Mouse (Mus musculus): Measurements from ENCODE around the gene Cln6. TPM values are rescaled to one million over a fixed set of nuclear protein-coding genes. Genes with fewer than 3 reads are reported as not detected.
A peak's percentile ranks its signal among the peaks of the same experiment; 100 is the strongest.
"Not testable (repeated sequence)": the region's sequence is repeated elsewhere in the genome, so short reads cannot be mapped to it uniquely, and the experiment has no call there.

Gene Cln6
- polyA plus RNA-seq, 1 experiment from 2014 or later, result 10.6 TPM

DNA sequence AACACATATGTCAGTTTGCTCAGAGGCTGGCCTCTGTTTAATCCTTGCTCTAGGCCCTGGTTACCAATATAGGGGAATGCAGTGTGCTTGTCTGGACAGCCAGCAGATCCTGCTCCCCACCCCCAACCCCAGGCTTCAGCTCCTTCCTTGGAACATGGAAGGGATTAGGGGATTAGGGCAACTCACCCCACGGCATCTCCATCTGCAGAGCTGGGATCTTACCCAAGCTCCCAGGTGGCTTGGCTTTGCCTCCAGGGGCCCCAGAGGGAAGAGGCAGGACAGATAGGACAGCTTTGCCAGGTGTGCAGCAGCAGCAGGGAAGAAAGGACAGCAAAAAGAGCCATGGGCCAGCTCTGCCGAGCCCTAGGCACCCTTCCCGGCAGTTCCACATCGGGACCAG lies 22.3 kb downstream of the Cln6 start:
- TF ChIP-seq EP300 (IDR thresholded peaks at IDR 0.05; ENCODE audit: low read depth), result no peak
- H3K9ac ChIP-seq (replicated peaks), result no peak overlapping the region
- no peaks in the 10 kb centered on the region for H3K36me3 ChIP-seq (replicated peaks; ENCODE audit: insufficient read depth, low read length)
- H3K4me3 ChIP-seq (ENCODE audit: low read depth, low read length), result no peak overlapping the region
- ATAC-seq, result no peak
- DNase-seq, result no peak
- H3K4me1 ChIP-seq (ENCODE audit: insufficient read depth), result peaks cover 11% of the 10 kb centered on the region
- no peak overlapping the region for H3K4me2 ChIP-seq (ENCODE audit: low read depth, low read length)
- whole genome bisulfite sequencing (ENCODE audit: insufficient replicate concordance), result 79% methylated on average over 4 of the region's 4 CpGs
- no peak overlapping the region for H3K27ac ChIP-seq (ENCODE audit: low read depth)
- H3K27me3 ChIP-seq (ENCODE audit: insufficient read depth, low read length), result no peaks in the 10 kb centered on the region
- no peaks in the 10 kb centered on the region for H3K9me3 ChIP-seq (ENCODE audit: low read length)

- H3K4me1 ChIP-seq (ENCODE audit: insufficient read depth); H3K27ac ChIP-seq (ENCODE audit: low read depth); H3K36me3 ChIP-seq (replicated peaks; ENCODE audit: insufficient read depth, low read length); DNase-seq; ATAC-seq; H3K27me3 ChIP-seq (ENCODE audit: insufficient read depth, low read length); H3K4me3 ChIP-seq (ENCODE audit: low read depth, low read length); H3K4me2 ChIP-seq (ENCODE audit: low read depth, low read length); H3K9me3 ChIP-seq (ENCODE audit: low read length); H3K9ac ChIP-seq (replicated peaks): not testable (repeated sequence)
- WGBS (ENCODE audit: insufficient replicate concordance), result 74% methylated on average over 4 of the region's 4 CpGs
Measured at GRCm38 (mm10) chr9:62869236-62869635, 30.7 kb downstream of the Cln6 start.

GRCm38 (mm10) chr9:62870728-62871127 lies 32.1 kb downstream of the Cln6 start:
- no peaks in the 10 kb centered on the region for H3K9me3 ChIP-seq (ENCODE audit: low read length)
- H3K27me3 ChIP-seq (ENCODE audit: insufficient read depth, low read length), result no peaks in the 10 kb centered on the region
- DNase-seq (no peak), ATAC-seq (no peak)
- no peak for TF ChIP-seq CTCF (IDR thresholded peaks at IDR 0.05; ENCODE audit: low read depth)
- no peak for TF ChIP-seq EP300 (IDR thresholded peaks at IDR 0.05; ENCODE audit: low read depth)
- H3K4me1 ChIP-seq (ENCODE audit: insufficient read depth), result no peaks in the 10 kb centered on the region
- no peaks in the 10 kb centered on the region; the same call in 1 of the 2 replicates for H3K36me3 ChIP-seq (replicated peaks; ENCODE audit: insufficient read depth, low read length)
- H3K9ac ChIP-seq (replicated peaks), result no peak overlapping the region
- H3K27ac ChIP-seq (ENCODE audit: low read depth), result no peak overlapping the region
- no peak overlapping the region for H3K4me2 ChIP-seq (ENCODE audit: low read depth, low read length)
- H3K4me3 ChIP-seq (ENCODE audit: low read depth, low read length), result no peak overlapping the region

GRCm38 (mm10) chr9:62876966-62877616 lies 38.5 kb downstream of the Cln6 start:
- Histone ChIP-seq H3K9ac (replicated peaks) (no peak overlapping the region), H3K27ac (ENCODE audit: low read depth) (no peak overlapping the region), H3K36me3 (replicated peaks; ENCODE audit: insufficient read depth, low read length) (peaks cover 22% of the 10 kb centered on the region), H3K4me3 (ENCODE audit: low read depth, low read length) (no peak overlapping the region), H3K9me3 (ENCODE audit: low read length) (no peaks in the 10 kb centered on the region), H3K27me3 (ENCODE audit: insufficient read depth, low read length) (no peaks in the 10 kb centered on the region), H3K4me2 (ENCODE audit: low read depth, low read length) (no peak overlapping the region), H3K4me1 (ENCODE audit: insufficient read depth) (no peaks in the 10 kb centered on the region)
- 61% methylated on average over 7 of the region's 7 CpGs for WGBS (ENCODE audit: insufficient replicate concordance)
- no peak for TF ChIP-seq CTCF (IDR thresholded peaks at IDR 0.05; ENCODE audit: low read depth)
- 0 out of 2 replicates have a peak, but pooled peaks have one; percentile 23 for ATAC-seq
- no peak for DNase-seq

DNA sequence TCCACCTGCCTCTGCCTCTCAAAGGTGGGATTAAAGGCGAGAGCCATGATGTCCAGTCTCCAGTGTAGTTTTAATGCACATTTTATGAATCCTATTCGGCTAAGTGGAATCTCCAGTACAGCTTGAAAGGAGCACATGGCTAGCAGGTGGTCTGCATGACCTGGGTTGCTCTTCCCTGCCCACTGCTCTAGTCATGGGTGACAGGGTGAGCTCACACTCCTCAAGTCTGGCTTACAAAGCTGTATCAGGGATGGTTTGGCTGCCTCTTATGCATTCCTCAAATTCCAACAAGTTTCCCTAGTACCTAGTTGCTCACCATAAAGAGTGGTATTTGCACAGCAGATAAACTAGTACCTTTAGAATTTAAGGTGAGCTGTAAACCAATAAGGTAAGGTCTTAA lies 39.2 kb downstream of the Cln6 start:
- no peak overlapping the region for H3K9ac ChIP-seq (replicated peaks)
- H3K36me3 ChIP-seq (replicated peaks; ENCODE audit: insufficient read depth, low read length), result peaks cover 28% of the 10 kb centered on the region
- no peaks in the 10 kb centered on the region for H3K9me3 ChIP-seq (ENCODE audit: low read length)
- no peaks in the 10 kb centered on the region for H3K27me3 ChIP-seq (ENCODE audit: insufficient read depth, low read length)
- H3K4me1 ChIP-seq (ENCODE audit: insufficient read depth), result no peaks in the 10 kb centered on the region
- H3K4me2 ChIP-seq (ENCODE audit: low read depth, low read length), result no peak overlapping the region
- ATAC-seq, result no peak
- DNase-seq, result no peak
- H3K4me3 ChIP-seq (ENCODE audit: low read depth, low read length), result no peak overlapping the region
- 83% methylated on average over 2 of the region's 2 CpGs for WGBS (ENCODE audit: insufficient replicate concordance)
- H3K27ac ChIP-seq (ENCODE audit: low read depth), result no peak overlapping the region
- TF ChIP-seq EP300 (IDR thresholded peaks at IDR 0.05; ENCODE audit: low read depth), result no peak
- TF ChIP-seq CTCF (IDR thresholded peaks at IDR 0.05; ENCODE audit: low read depth), result no peak

DNA sequence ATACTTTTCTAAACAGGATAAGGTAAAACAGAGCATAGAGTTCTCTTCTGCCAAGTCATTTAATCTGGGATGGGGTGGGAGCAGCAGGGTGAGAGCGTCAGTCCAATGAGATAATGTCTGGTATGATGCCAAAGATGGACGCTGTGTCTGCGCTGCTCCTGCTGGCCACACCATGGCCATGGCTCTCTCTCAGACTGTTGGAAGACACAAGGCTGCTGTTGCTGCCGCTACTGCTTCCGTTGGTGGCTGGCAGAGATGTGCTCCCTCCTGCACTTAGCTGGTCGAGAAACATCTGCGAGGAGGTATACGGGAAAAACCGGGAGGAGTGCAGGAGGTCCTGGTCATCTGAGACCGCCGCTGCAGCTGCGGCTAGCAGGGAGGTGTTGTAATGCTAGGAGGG lies 43.3 kb downstream of the Cln6 start:
- H3K9me3 ChIP-seq (ENCODE audit: low read length), result no peaks in the 10 kb centered on the region
- no peak overlapping the region for H3K9ac ChIP-seq (replicated peaks)
- no peaks in the 10 kb centered on the region for H3K27me3 ChIP-seq (ENCODE audit: insufficient read depth, low read length)
- no peak for ATAC-seq
- 86% methylated on average over 12 of the region's 12 CpGs for WGBS (ENCODE audit: insufficient replicate concordance)
- no peaks in the 10 kb centered on the region for H3K4me1 ChIP-seq (ENCODE audit: insufficient read depth)
- TF ChIP-seq EP300 (IDR thresholded peaks at IDR 0.05; ENCODE audit: low read depth) (no peak), CTCF (IDR thresholded peaks at IDR 0.05; ENCODE audit: low read depth) (no peak)
- DNase-seq, result no peak
- peaks cover 51% of the 10 kb centered on the region for H3K36me3 ChIP-seq (replicated peaks; ENCODE audit: insufficient read depth, low read length)
- H3K4me2 ChIP-seq (ENCODE audit: low read depth, low read length), result no peak overlapping the region
- H3K27ac ChIP-seq (ENCODE audit: low read depth), result no peak overlapping the region
- no peak overlapping the region for H3K4me3 ChIP-seq (ENCODE audit: low read depth, low read length)

DNA sequence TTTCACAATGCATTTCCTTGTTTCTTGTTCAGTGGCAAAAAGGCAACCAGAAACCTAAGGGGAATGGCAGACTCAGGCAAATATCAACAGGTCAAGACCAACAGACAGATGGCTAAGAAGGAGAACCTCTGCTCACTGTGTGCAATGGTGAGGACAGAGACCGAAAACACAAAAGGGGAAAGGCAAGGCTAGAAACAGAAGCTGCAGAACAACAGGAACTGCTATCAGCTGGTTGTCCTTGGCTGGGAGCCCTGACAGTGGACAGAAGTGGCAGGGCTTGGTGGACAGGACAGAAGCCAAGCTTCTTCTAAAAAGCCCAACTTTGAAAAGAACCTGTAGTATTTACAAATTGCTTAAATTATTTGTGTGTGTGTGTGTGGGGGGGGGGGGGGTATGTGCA lies 55.9 kb downstream of the Cln6 start:
- H3K4me1 ChIP-seq (ENCODE audit: insufficient read depth), result no peaks in the 10 kb centered on the region
- TF ChIP-seq EP300 (IDR thresholded peaks at IDR 0.05; ENCODE audit: low read depth) (no peak), CTCF (IDR thresholded peaks at IDR 0.05; ENCODE audit: low read depth) (no peak)
- no peaks in the 10 kb centered on the region for H3K9me3 ChIP-seq (ENCODE audit: low read length)
- no peak overlapping the region for H3K4me3 ChIP-seq (ENCODE audit: low read depth, low read length)
- DNase-seq (no peak), ATAC-seq (no peak)
- peak overlapping the region; percentile 48; the same call in 1 of the 2 replicates for H3K27ac ChIP-seq (ENCODE audit: low read depth)
- H3K4me2 ChIP-seq (ENCODE audit: low read depth, low read length), result no peak overlapping the region
- H3K9ac ChIP-seq (replicated peaks), result no peak overlapping the region
- no peaks in the 10 kb centered on the region for H3K27me3 ChIP-seq (ENCODE audit: insufficient read depth, low read length)
- peaks cover 47% of the 10 kb centered on the region for H3K36me3 ChIP-seq (replicated peaks; ENCODE audit: insufficient read depth, low read length)
- WGBS (ENCODE audit: insufficient replicate concordance), result 52% methylated on average over 1 of the region's 1 CpGs

Other genes starting within 250 kb of the Cln6 start
- 0.05 and 0.07 TPM in 2 replicates for gene Itga11, start 161.0 kb upstream of the Cln6 start, polyA plus RNA-seq (2015; fragmentation: Nextera tagmentation; extraction: Ambion mirVana)
- gene Fem1b, start 26.9 kb upstream of the Cln6 start, polyA plus RNA-seq (2015; fragmentation: Nextera tagmentation; extraction: Ambion mirVana), result 3.7 and 3.8 TPM in 2 replicates
- 16.4 and 17.5 TPM in 2 replicates for gene Calml4, start 19.3 kb downstream of the Cln6 start, polyA plus RNA-seq (2015; fragmentation: Nextera tagmentation; extraction: Ambion mirVana)
- 19.5 and 20.9 TPM in 2 replicates for gene Pias1, start 149.1 kb downstream of the Cln6 start, polyA plus RNA-seq (2015; fragmentation: Nextera tagmentation; extraction: Ambion mirVana)

Measured in liver, postnatal 0 days (tissue).